Mouse (Mus musculus) left cerebral cortex, adult 9 months (tissue): Measurements from ENCODE around the gene Usp48.
"Not testable (repeated sequence)": the region's sequence is repeated elsewhere in the genome, so short reads cannot be mapped to it uniquely, and the experiment has no call there.

ENCODE experiments used
- DNase-seq, 2 experiments: peaks; one replicate each; pipeline ENCODE4 v3.0.0; 2022; ENCODE audit warnings: low spot score in 2 of 2

Usp48 gene

GRCm38 (mm10) chr4:137593601-137594495 is at the start of gene Usp48:
TSS of gene Usp48 (plus strand) at chr4:137593755.
- peak; percentile 96 to 99 for DNase-seq

- no peak for DNase-seq
These were observed 48.0 kb upstream of the Usp48 start for GRCm38 (mm10) chr4:137545568-137545967.

- peak in 1 of 2 experiments; percentile 30 for DNase-seq
These were observed 47.5 kb upstream of the Usp48 start for GRCm38 (mm10) chr4:137546003-137546525.

- no peak for DNase-seq
These were observed 40.1 kb upstream of the Usp48 start for GRCm38 (mm10) chr4:137553466-137553865.

GRCm38 (mm10) chr4:137556673-137557210 is 36.8 kb upstream of the Usp48 start:
- DNase-seq = no peak

GRCm38 (mm10) chr4:137569873-137570272 is 23.7 kb upstream of the Usp48 start:
- DNase-seq = no peak

- DNase-seq = no peak
These were observed 19.1 kb upstream of the Usp48 start, which contains the start of gene Ldlrad2 for GRCm38 (mm10) chr4:137574469-137574868. TSS of gene Ldlrad2 (minus strand) at chr4:137574569.

GRCm38 (mm10) chr4:137577486-137577885 is 16.1 kb upstream of the Usp48 start:
- no peak for DNase-seq

GRCm38 (mm10) chr4:137578181-137578845 is 15.2 kb upstream of the Usp48 start:
- peak in 1 of 2 experiments; percentile 26 for DNase-seq

GRCm38 (mm10) chr4:137579789-137580188 is 13.8 kb upstream of the Usp48 start:
- no peak for DNase-seq

- DNase-seq = no peak
These were observed 13.3 kb upstream of the Usp48 start for GRCm38 (mm10) chr4:137580299-137580698.

- DNase-seq = no peak
These were observed 11.7 kb upstream of the Usp48 start for GRCm38 (mm10) chr4:137581815-137582214.

GRCm38 (mm10) chr4:137589095-137589494 is 4.5 kb upstream of the Usp48 start:
- DNase-seq = not testable (repeated sequence)

- DNase-seq = no peak
These were observed 4.0 kb upstream of the Usp48 start for GRCm38 (mm10) chr4:137589586-137589985.

GRCm38 (mm10) chr4:137590961-137591360 is 2.6 kb upstream of the Usp48 start:
- no peak for DNase-seq

- peak in 1 of 2 experiments; percentile 47 for DNase-seq
These were observed 1.1 kb downstream of the Usp48 start for GRCm38 (mm10) chr4:137594496-137595270.

- DNase-seq = no peak
These were observed 3.6 kb downstream of the Usp48 start for GRCm38 (mm10) chr4:137597098-137597630.

- no peak for DNase-seq
These were observed 5.0 kb downstream of the Usp48 start for GRCm38 (mm10) chr4:137598577-137598976.

GRCm38 (mm10) chr4:137603449-137604171 is 10.1 kb downstream of the Usp48 start:
- no peak for DNase-seq

GRCm38 (mm10) chr4:137607023-137607422 is 13.5 kb downstream of the Usp48 start:
- no peak for DNase-seq
